8 mouse cellular contexts compared by ENCODE assay signal in the genomic region with DNA sequence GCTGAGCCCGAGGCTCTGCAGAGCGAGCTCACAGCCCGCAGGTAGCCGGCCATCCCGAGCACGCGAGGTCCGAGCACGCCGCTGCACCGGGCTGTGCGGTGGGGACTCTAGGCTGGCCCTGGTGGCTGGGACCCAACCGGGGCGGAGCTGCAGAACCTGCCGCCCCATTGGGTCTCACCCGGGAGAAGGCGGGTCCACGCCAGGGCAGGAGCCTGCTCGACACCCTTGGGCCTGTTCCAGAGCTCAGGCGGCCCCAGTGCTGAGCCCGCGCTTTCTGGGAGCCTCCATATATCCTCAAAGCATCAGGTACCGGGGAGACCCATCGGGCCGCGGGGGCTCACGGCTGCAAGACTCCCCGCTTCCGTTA. TPM values are rescaled to one million over a fixed set of nuclear protein-coding genes. Genes with fewer than 3 reads are reported as not detected.
DNase-seq lines count a peak whose midpoint lies in the region; ATAC-seq and TF ChIP-seq lines count a peak whose summit lies in the region.

Gene Idh2, minus strand, starts transcription at position 169 of the 367 bp plus-strand sequence.

- H3K79me2 ChIP-seq in liver, adult 2 months (ENCODE audit: control insufficient read depth, insufficient read depth, low read length): no peaks in the 10 kb centered on the region
- H3K79me2 ChIP-seq in myocyte (ENCODE audit: control insufficient read depth, insufficient read depth): peaks cover 31% of the 10 kb centered on the region

- H3K9ac ChIP-seq in heart, embryonic 11.5 days (ENCODE audit: low read depth, low read length): peak within 1 kb of the TSS; percentile 100
- H3K9ac ChIP-seq in kidney, embryonic 16.5 days (replicated peaks; ENCODE audit: low read length): peak within 1 kb of the TSS; percentile 97
- H3K9ac ChIP-seq in liver, adult 2 months (ENCODE audit: low read depth, low read length): peak within 1 kb of the TSS; percentile 92

- peak within 1 kb of the TSS; percentile 90 for H3K4me3 ChIP-seq in heart, embryonic 11.5 days (ENCODE audit: low read depth, low read length)
- H3K4me3 ChIP-seq in kidney, embryonic 16.5 days (ENCODE audit: low read length): peak within 1 kb of the TSS; percentile 88
- peak within 1 kb of the TSS; percentile 85 for H3K4me3 ChIP-seq in liver, adult 2 months (ENCODE audit: insufficient read depth, low read depth, low read length)
- H3K4me3 ChIP-seq in myocyte: peak within 1 kb of the TSS; percentile 45

- peak; percentile 98 for ATAC-seq in erythroblast, adult 5-6 weeks (replicated peaks; ENCODE audit: low FRiP score, poor library complexity, severe bottlenecking)
- ATAC-seq in heart, embryonic 11.5 days (replicated peaks; ENCODE audit: insufficient number of reproducible peaks, low FRiP score, low TSS enrichment): peak; percentile 92
- ATAC-seq in kidney, embryonic 16.5 days (ENCODE audit: low FRiP score, low TSS enrichment): peak; percentile 99

- peak within 1 kb of the TSS; percentile 81 for H3ac ChIP-seq in myocyte (ENCODE audit: control insufficient read depth, insufficient read length)

- peak within 1 kb of the TSS; percentile 99 for H3K27ac ChIP-seq in heart, embryonic 11.5 days (ENCODE audit: low read depth, low read length)
- peak within 1 kb of the TSS; percentile 98 for H3K27ac ChIP-seq in kidney, embryonic 16.5 days (ENCODE audit: low read length)
- peak within 1 kb of the TSS; percentile 66 for H3K27ac ChIP-seq in liver, adult 2 months (replicated peaks; ENCODE audit: insufficient read depth, low read depth, low read length)

- no peaks in the 10 kb centered on the region for H3K9me3 ChIP-seq in heart, embryonic 11.5 days (replicated peaks; ENCODE audit: control insufficient read depth, low read length)
- H3K9me3 ChIP-seq in kidney, embryonic 16.5 days (ENCODE audit: low read length): no peaks in the 10 kb centered on the region

- DNase-seq in B cell, adult 2 months: peak; percentile 83 to 84
- peak; percentile 96 for DNase-seq in brain, adult 2 months (ENCODE audit: low read depth, low spot score)
- DNase-seq in liver, adult 2 months (ENCODE audit: extremely low read depth, low read depth, low spot score): peak; percentile 80
- peak; percentile 78 for DNase-seq in splenic B cell, adult 2 months (ENCODE audit: low read depth, low spot score)

- H3K27me3 ChIP-seq in heart, embryonic 11.5 days (ENCODE audit: control insufficient read depth, insufficient read depth, low read length): no peaks in the 10 kb centered on the region
- no peaks in the 10 kb centered on the region for H3K27me3 ChIP-seq in kidney, embryonic 16.5 days (ENCODE audit: insufficient read depth, low read length)
- no peaks in the 10 kb centered on the region for H3K27me3 ChIP-seq in liver, adult 2 months (ENCODE audit: control insufficient read depth, insufficient read depth, low read length)
- no peaks in the 10 kb centered on the region for H3K27me3 ChIP-seq in myocyte (ENCODE audit: control insufficient read depth, insufficient read depth, insufficient read length)
- no peaks in the 10 kb centered on the region for H3K27me3 ChIP-seq in splenic B cell, adult 2 months (ENCODE audit: control insufficient read depth, insufficient read depth, low read length, poor library complexity, severe bottlenecking)

- peaks cover 29% of the 10 kb centered on the region for H3K4me1 ChIP-seq in heart, embryonic 11.5 days (ENCODE audit: control insufficient read depth, insufficient read depth, low read length)
- peaks cover 37% of the 10 kb centered on the region for H3K4me1 ChIP-seq in kidney, embryonic 16.5 days (ENCODE audit: insufficient read depth, low read length)
- H3K4me1 ChIP-seq in liver, adult 2 months (ENCODE audit: control insufficient read depth, insufficient read depth, low read length): peaks cover 17% of the 10 kb centered on the region

- peak; percentile 49 for TF ChIP-seq POLR2A in liver, adult 2 months (IDR thresholded peaks at IDR 0.05; ENCODE audit: extremely low read depth, insufficient read depth, low read length)
- peak; percentile 91 for TF ChIP-seq POLR2A in myocyte (IDR thresholded peaks at IDR 0.05; ENCODE audit: insufficient read length, low read depth)

- H3K4me2 ChIP-seq in heart, embryonic 11.5 days: peak within 1 kb of the TSS; percentile 97
- peak within 1 kb of the TSS; percentile 82 for H3K4me2 ChIP-seq in kidney, embryonic 16.5 days (replicated peaks; ENCODE audit: low read depth, low read length)
- peak within 1 kb of the TSS; percentile 90 for H3K4me2 ChIP-seq in myocyte (ENCODE audit: low read depth)

- peaks cover 2% of the 10 kb centered on the region; the same call in 1 of the 2 replicates for H3K36me3 ChIP-seq in heart, embryonic 11.5 days (ENCODE audit: control insufficient read depth, insufficient read depth, low read length)
- no peaks in the 10 kb centered on the region; the same call in 1 of the 2 replicates for H3K36me3 ChIP-seq in kidney, embryonic 16.5 days (ENCODE audit: insufficient read depth, low read length)
- no peaks in the 10 kb centered on the region for H3K36me3 ChIP-seq in liver, adult 2 months (ENCODE audit: control insufficient read depth, insufficient read depth, low read length)
- H3K36me3 ChIP-seq in myocyte (ENCODE audit: control insufficient read depth, insufficient read depth): no peaks in the 10 kb centered on the region
- no peaks in the 10 kb centered on the region for H3K36me3 ChIP-seq in splenic B cell, adult 2 months (ENCODE audit: control insufficient read depth, insufficient read depth, low read length, poor library complexity, severe bottlenecking)

- no peak for TF ChIP-seq CTCF in liver, adult 2 months (IDR thresholded peaks at IDR 0.05; ENCODE audit: low read depth, low read length)

- WGBS in heart, embryonic 11.5 days (ENCODE audit: insufficient replicate concordance): under 1% methylated on average over 29 of the region's 29 CpGs
- WGBS in kidney, embryonic 16.5 days: under 1% methylated on average over 28 of the region's 29 CpGs
- under 1% methylated on average over 29 of the region's 29 CpGs for WGBS in liver, adult 2 months

TF ChIP-seq in myocyte, 11 proteins besides CTCF, POLR2A, EP300 and RAD21:
- TF ChIP-seq POLR2AphosphoS2 (IDR thresholded peaks at IDR 0.05; ENCODE audit: insufficient read length, low read depth) (peak; percentile 86), MYOG (IDR thresholded peaks at IDR 0.05; ENCODE audit: control insufficient read depth in 1 of 3, insufficient read depth in 1 of 3, insufficient read length in 2 of 3, low read depth in 2 of 3) (peak in 2 of 3 experiments; percentile 16 to 17), MYOD1 (IDR thresholded peaks at IDR 0.05; ENCODE audit: control insufficient read depth in 1 of 3, insufficient read length in 2 of 3, low read depth in 2 of 3) (peak in 1 of 3 experiments; percentile 39), CEBPB (IDR thresholded peaks at IDR 0.05; ENCODE audit: insufficient read depth, poor library complexity, severe bottlenecking) (no peak)

RNA-seq across cellular contexts. Expression of gene Idh2, which starts in this region (rescaled TPM):
- 20.3 and 31.3 TPM in 2 replicates for total RNA-seq in erythroblast, adult 5-6 weeks (2015; ENCODE audit: low replicate concordance)
- 17.6 and 24.5 TPM in 2 replicates for total RNA-seq in erythroblast, adult 5-6 weeks (2017; ENCODE audit: low replicate concordance)
- 1,200 and 1,395 TPM in 2 replicates for polyA plus RNA-seq in heart, embryonic 11.5 days (2014; fragmentation: Nextera tagmentation; extraction: Ambion mirVana)
- polyA plus RNA-seq in kidney, embryonic 16.5 days (2015; fragmentation: Nextera tagmentation; extraction: Ambion mirVana): 782 and 850 TPM in 2 replicates
- 177 and 195 TPM in 2 replicates for total RNA-seq in liver, adult 2 months (2014; rRNA removed)
- 163 and 164 TPM in 2 replicates for polyA plus RNA-seq in liver, adult 2 months (2012; rRNA removed)
- polyA plus RNA-seq in myocyte (2012; fragmentation: generic; extraction: Trizol): 159 TPM

Comparison
In these comparisons a context has a peak if more than half of its experiments do, and no peak if none do; other contexts are left out.
1. Peak in every context shown above with its lines: DNase-seq, ATAC-seq, H3K4me3 ChIP-seq and H3K27ac ChIP-seq.